Mouse (Mus musculus): Measurements from ENCODE around the gene Nkrf. TPM values are rescaled to one million over a fixed set of nuclear protein-coding genes. Genes with fewer than 3 reads are reported as not detected.

The Nkrf gene
- total and polyA plus RNA-seq, 3 experiments, result 9.5 to 59.3 (median 14.1) TPM

GRCm38 (mm10) chrX:36874704-36875128 is 28.0 kb downstream of the Nkrf start:
- 0 out of 2 replicates have a peak, but pooled peaks have one; percentile 23 for TF ChIP-seq HCFC1 (IDR thresholded peaks at IDR 0.05; ENCODE audit: low read depth, low read length)
- no peak for TF ChIP-seq CTCF (IDR thresholded peaks at IDR 0.05 in 2 of 3, conservative IDR thresholded peaks at IDR 0.05 in 1 of 3; ENCODE audit: control insufficient read depth in 1 of 3, insufficient read depth in 1 of 3, low read depth in 2 of 3, low read length in 3 of 3, poor library complexity in 1 of 3, severe bottlenecking in 1 of 3)
- TF ChIP-seq POLR2AphosphoS5 (IDR thresholded peaks at IDR 0.05; ENCODE audit: borderline replicate concordance, low read depth, low read length), result no peak
- TF ChIP-seq BHLHE40 (IDR thresholded peaks at IDR 0.05; ENCODE audit: borderline replicate concordance, low read depth, low read length), result no peak
- no peak for TF ChIP-seq NELFE (IDR thresholded peaks at IDR 0.05; ENCODE audit: low read depth, low read length)
- no peak for TF ChIP-seq TCF12 (IDR thresholded peaks at IDR 0.05; ENCODE audit: low read depth, low read length)
- peak; percentile 5; the same call in 1 of the 2 replicates for TF ChIP-seq SIN3A (IDR thresholded peaks at IDR 0.05; ENCODE audit: low read length)
- peak; percentile 40 for DNase-seq (ENCODE audit: low read depth, low spot score)
- Histone ChIP-seq H3K27ac (ENCODE audit: control insufficient read depth, low read depth, low read length) (peak overlapping the region; percentile 49), H3K4me1 (ENCODE audit: control insufficient read depth in 1 of 2, insufficient read depth in 2 of 2, low read length in 2 of 2) (peaks cover 0 to 4% of the 10 kb centered on the region in 2 experiments; a peak in 2 of 4 replicates), H3K4me3 (ENCODE audit: control insufficient read depth in 1 of 2, insufficient read depth in 1 of 2, low read depth in 2 of 2, low read length in 2 of 2) (peak overlapping the region; percentile 97 to 98), H3K9ac (ENCODE audit: control insufficient read depth, low read depth, low read length, poor library complexity, severe bottlenecking) (peak overlapping the region; percentile 98), H3K79me2 (ENCODE audit: control insufficient read depth, insufficient read depth, low read length, poor library complexity) (peaks cover 13% of the 10 kb centered on the region), H3K27me3 (ENCODE audit: control insufficient read depth in 1 of 2, insufficient read depth in 2 of 2, low read length in 2 of 2) (no peaks in the 10 kb centered on the region), H3K36me3 (ENCODE audit: control insufficient read depth in 1 of 2, insufficient read depth in 2 of 2, low read length in 2 of 2) (peaks cover 0 to 2% of the 10 kb centered on the region in 2 experiments; a peak in 2 of 4 replicates), H3K9me3 (replicated peaks; ENCODE audit: insufficient read depth, low read length) (no peaks in the 10 kb centered on the region)

- peaks cover 13% of the 10 kb centered on the region for H3K79me2 ChIP-seq (ENCODE audit: control insufficient read depth, insufficient read depth, low read length, poor library complexity)
- DNase-seq (ENCODE audit: low read depth, low spot score), result peak; percentile 91
- peak overlapping the region; percentile 98 for H3K9ac ChIP-seq (ENCODE audit: control insufficient read depth, low read depth, low read length, poor library complexity, severe bottlenecking)
- no peaks in the 10 kb centered on the region for H3K27me3 ChIP-seq (ENCODE audit: control insufficient read depth in 1 of 2, insufficient read depth in 2 of 2, low read length in 2 of 2)
- H3K9me3 ChIP-seq (replicated peaks; ENCODE audit: insufficient read depth, low read length), result no peaks in the 10 kb centered on the region
- H3K27ac ChIP-seq (ENCODE audit: control insufficient read depth, low read depth, low read length), result peak overlapping the region; percentile 55
- peaks cover 0 to 2% of the 10 kb centered on the region in 2 experiments; a peak in 2 of 4 replicates for H3K36me3 ChIP-seq (ENCODE audit: control insufficient read depth in 1 of 2, insufficient read depth in 2 of 2, low read length in 2 of 2)
- TF ChIP-seq UBTF (IDR thresholded peaks at IDR 0.05; ENCODE audit: borderline replicate concordance, insufficient read depth, low read depth, low read length) (no peak), MAZ (IDR thresholded peaks at IDR 0.05; ENCODE audit: low read depth, low read length) (0 out of 2 replicates have a peak, but pooled peaks have one; percentile 59), TCF12 (IDR thresholded peaks at IDR 0.05; ENCODE audit: low read depth, low read length) (peak; percentile 71), NELFE (IDR thresholded peaks at IDR 0.05; ENCODE audit: low read depth, low read length) (peak; percentile 89), HCFC1 (IDR thresholded peaks at IDR 0.05; ENCODE audit: low read depth, low read length) (peak; percentile 72), EP300 (IDR thresholded peaks at IDR 0.05; ENCODE audit: low read depth in 1 of 2, low read length in 2 of 2) (0 out of 4 replicates have a peak, but pooled peaks of 1 of the 2 experiments have one; percentile 12), CHD1 (IDR thresholded peaks at IDR 0.05; ENCODE audit: low read depth, low read length) (peak; percentile 99), POLR2AphosphoS2 (IDR thresholded peaks at IDR 0.05; ENCODE audit: low read length) (peak; percentile 88), POLR2A (IDR thresholded peaks at IDR 0.05; ENCODE audit: control insufficient read depth in 1 of 2, insufficient read depth in 1 of 2, low read depth in 1 of 2, low read length in 2 of 2, poor library complexity in 1 of 2) (peak; percentile 81 to 88), ZMIZ1 (IDR thresholded peaks at IDR 0.05; ENCODE audit: low read depth, low read length) (peak; percentile 92), MAFK (IDR thresholded peaks at IDR 0.05; ENCODE audit: borderline replicate concordance, low read depth, low read length) (no peak), SIN3A (IDR thresholded peaks at IDR 0.05; ENCODE audit: low read length) (peak; percentile 60; the same call in 1 of the 2 replicates), RCOR1 (IDR thresholded peaks at IDR 0.05; ENCODE audit: low read depth, low read length) (no peak), MAX (IDR thresholded peaks at IDR 0.05; ENCODE audit: low read length) (no peak), MXI1 (IDR thresholded peaks at IDR 0.05; ENCODE audit: low read depth, low read length) (peak; percentile 45; the same call in 1 of the 2 replicates), TBP (IDR thresholded peaks at IDR 0.05; ENCODE audit: low read depth, low read length) (0 out of 2 replicates have a peak, but pooled peaks have one; percentile 34)
- H3K4me3 ChIP-seq (ENCODE audit: control insufficient read depth in 1 of 2, insufficient read depth in 1 of 2, low read depth in 2 of 2, low read length in 2 of 2), result peak overlapping the region; percentile 97 to 98
- peaks cover 0 to 4% of the 10 kb centered on the region in 2 experiments; a peak in 2 of 4 replicates for H3K4me1 ChIP-seq (ENCODE audit: control insufficient read depth in 1 of 2, insufficient read depth in 2 of 2, low read length in 2 of 2)
These were observed 28.5 kb downstream of the Nkrf start for GRCm38 (mm10) chrX:36874178-36874696.
